Mouse (Mus musculus): ENCODE results near the gene Vgf.

The Vgf gene

DNA sequence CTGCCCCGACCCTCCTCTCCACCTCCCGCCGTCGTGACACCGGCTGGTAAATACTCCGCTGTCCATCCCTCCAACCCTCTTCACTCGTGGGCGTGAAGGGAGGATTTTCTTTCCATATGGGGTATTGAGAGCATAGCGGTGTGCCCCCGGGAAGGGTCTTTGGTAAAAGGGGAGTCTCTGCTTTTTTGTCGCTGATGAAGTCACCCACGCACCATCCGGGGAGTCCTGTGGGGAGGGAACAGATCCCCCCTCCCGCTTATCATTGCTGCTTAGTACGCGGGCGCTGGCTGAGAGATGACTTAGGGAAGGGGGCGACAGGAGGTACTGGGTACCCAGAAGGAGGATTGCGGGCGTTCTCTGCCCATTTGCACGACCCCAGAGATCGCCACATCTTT lies 4.2 kb downstream of the Vgf start:
- no peak for DNase-seq (ENCODE audit: low read depth, low spot score)

DNA sequence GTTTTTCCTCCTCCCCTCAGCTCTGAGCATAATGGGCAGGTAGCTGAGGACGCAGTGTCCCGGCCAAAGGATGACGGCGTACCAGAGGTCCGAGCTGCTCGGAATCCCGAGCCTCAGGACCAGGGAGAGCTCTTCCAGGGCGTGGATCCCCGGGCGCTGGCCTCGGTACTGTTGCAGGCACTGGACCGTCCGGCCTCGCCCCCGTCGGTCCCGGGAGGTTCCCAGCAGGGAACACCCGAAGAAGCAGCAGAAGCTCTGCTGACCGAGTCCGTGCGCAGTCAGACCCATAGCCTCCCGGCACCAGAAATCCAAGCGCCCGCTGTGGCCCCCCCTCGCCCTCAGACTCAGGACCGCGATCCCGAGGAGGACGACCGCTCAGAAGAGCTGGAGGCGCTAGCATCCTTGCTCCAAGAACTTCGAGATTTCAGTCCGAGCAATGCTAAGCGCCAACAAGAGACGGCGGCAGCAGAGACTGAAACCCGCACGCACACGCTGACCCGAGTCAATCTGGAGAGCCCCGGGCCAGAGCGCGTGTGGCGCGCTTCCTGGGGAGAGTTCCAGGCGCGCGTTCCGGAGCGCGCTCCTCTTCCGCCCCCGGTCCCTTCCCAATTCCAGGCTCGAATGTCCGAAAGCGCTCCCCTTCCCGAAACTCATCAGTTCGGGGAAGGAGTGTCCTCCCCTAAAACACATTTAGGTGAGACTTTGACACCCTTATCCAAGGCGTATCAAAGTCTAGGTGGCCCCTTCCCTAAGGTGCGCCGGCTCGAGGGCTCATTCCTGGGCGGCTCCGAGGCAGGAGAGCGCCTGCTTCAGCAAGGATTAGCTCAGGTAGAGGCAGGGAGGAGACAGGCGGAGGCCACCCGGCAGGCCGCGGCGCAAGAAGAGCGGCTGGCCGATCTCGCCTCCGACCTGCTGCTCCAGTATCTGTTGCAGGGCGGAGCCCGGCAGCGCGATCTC lies 5.2 kb downstream of the Vgf start:
- DNase-seq (ENCODE audit: low read depth, low spot score) = no peak

GRCm38 (mm10) chr5:137032033-137032421 lies 5.8 kb downstream of the Vgf start:
- no peak for DNase-seq (ENCODE audit: low read depth, low spot score)

- no peak for DNase-seq (ENCODE audit: low read depth, low spot score)
Measured at GRCm38 (mm10) chr5:137032641-137033074, 6.5 kb downstream of the Vgf start.

GRCm38 (mm10) chr5:137036211-137036610 lies 10.0 kb downstream of the Vgf start:
- DNase-seq (ENCODE audit: low read depth, low spot score) = no peak

DNA sequence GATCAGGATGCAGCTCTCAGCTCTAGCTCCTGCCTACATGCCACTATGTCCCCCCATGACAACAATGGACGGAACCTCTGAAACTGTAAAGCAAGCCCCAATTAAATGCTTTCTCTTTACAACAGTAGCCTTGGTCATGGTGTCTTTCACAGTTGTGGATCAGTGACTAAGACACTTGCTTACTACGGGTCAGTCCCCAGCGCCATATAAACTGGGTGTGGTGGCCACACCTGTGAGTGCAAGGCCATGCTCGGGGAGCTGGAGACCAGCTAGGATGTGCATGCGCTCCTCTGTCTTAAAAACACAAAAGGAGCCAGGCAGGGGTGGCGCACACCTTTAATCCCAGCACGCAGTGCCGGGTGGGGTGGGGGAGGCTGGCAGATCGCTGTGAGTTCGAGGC lies 13.3 kb downstream of the Vgf start:
- no peak for DNase-seq (ENCODE audit: low read depth, low spot score)

- no peak for DNase-seq (ENCODE audit: low read depth, low spot score)
Measured at GRCm38 (mm10) chr5:137041442-137041841, 15.2 kb downstream of the Vgf start.

GRCm38 (mm10) chr5:137043997-137044396 lies 17.8 kb downstream of the Vgf start:
- DNase-seq (ENCODE audit: low read depth, low spot score) = no peak

GRCm38 (mm10) chr5:137045402-137046323 lies 19.5 kb downstream of the Vgf start, which contains the start of gene Ap1s1:
Gene Ap1s1 (minus strand): TSS chr5:137046135.
- DNase-seq (ENCODE audit: low read depth, low spot score) = peak; percentile 98

DNA sequence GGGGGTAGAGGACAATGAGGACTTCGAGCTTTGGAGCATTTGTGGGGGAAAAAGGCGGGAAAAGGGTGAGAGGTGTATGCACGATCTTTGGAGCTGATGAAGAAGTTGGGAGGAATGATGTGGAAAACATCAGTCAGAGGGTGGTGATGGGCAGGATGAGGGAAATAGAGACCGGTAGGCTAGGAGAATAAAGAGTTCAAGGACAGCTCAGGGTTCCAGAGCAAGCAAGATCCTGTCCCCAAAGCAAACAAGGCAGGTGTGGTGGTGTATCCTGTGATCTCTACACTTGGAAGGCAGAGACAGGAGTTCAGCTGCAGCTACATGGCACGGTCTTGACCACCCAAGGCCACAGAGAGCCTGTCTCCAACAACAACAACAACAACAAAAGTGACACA lies 20.1 kb downstream of the Vgf start:
- DNase-seq (ENCODE audit: low read depth, low spot score) = no peak

GRCm38 (mm10) chr5:137046991-137047390 lies 20.8 kb downstream of the Vgf start:
- DNase-seq (ENCODE audit: low read depth, low spot score) = no peak

GRCm38 (mm10) chr5:137051125-137051524 lies 24.9 kb downstream of the Vgf start:
- DNase-seq (ENCODE audit: low read depth, low spot score) = no peak

- DNase-seq (ENCODE audit: low read depth, low spot score) = no peak
Measured at GRCm38 (mm10) chr5:137051914-137052505, 25.8 kb downstream of the Vgf start.

- DNase-seq (ENCODE audit: low read depth, low spot score) = no peak
Measured at GRCm38 (mm10) chr5:137054299-137054698, 28.1 kb downstream of the Vgf start.

- no peak for DNase-seq (ENCODE audit: low read depth, low spot score)
Measured at GRCm38 (mm10) chr5:137054873-137055272, 28.7 kb downstream of the Vgf start.

DNA sequence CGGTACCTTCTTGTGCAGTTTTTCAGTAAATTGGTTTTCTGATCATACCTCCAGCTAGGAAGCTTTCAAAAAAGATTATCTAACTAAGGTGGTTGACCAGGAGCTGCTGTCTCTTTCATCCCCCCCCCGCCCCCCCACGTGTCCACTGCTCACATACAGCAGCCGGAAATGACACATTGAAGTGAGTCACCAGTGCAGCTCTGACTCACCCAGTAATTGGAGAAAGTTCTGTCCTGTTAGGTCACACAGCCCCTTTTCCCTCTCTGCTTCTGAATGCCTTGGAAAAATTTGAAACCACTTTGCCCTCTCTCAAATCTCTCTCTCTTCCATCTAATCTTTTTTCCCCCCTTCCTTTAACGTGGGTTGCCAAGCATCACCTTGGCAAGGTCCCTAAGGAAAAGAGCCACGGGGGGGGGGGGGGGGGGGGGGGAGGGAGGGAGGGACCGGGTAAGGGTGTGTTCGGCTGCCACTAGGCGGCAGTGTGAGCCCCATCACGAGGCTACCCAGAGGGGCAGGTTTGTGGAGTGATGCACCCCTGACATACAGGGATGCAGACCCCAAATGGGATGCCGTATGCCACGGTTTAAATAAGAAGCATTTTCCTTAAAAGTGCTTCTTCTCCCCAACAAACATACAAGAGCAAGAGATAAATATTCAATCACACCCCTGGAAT lies 35.8 kb downstream of the Vgf start:
- no peak for DNase-seq (ENCODE audit: low read depth, low spot score)

GRCm38 (mm10) chr5:137062601-137063000 lies 36.4 kb downstream of the Vgf start:
- no peak for DNase-seq (ENCODE audit: low read depth, low spot score)

GRCm38 (mm10) chr5:137065454-137065853 lies 39.3 kb downstream of the Vgf start:
- DNase-seq (ENCODE audit: low read depth, low spot score) = no peak

DNA sequence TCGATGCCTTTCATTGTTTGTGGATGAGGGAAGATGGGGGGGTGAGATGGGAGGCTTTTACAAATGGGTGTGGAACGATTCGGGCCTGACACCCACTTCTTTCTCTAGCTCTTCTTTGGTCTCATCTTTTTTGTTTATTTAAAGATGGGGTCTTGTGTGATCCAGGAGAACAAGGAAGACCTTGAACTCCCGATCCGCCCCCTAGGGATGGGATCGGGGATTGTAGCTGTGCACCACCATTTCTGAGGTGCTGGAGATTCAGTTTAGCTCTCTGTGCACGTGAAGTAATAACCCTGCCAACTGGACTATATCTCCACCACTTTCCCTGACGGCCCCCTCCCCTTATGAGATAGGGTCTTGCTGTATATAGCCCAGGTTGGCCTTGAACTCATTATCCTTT lies 39.7 kb downstream of the Vgf start:
- DNase-seq (ENCODE audit: low read depth, low spot score) = no peak

GRCm38 (mm10) chr5:137068711-137069110 lies 42.5 kb downstream of the Vgf start:
- DNase-seq (ENCODE audit: low read depth, low spot score) = no peak

- DNase-seq (ENCODE audit: low read depth, low spot score) = no peak
Measured at GRCm38 (mm10) chr5:137070881-137071605, 44.9 kb downstream of the Vgf start.

All from brain, embryonic 18.5 days (tissue).